Mouse (Mus musculus) thymus, postnatal 25 days (tissue): ENCODE results near the gene Mast1.

ENCODE experiments used
- DNase-seq: peaks from one replicate; pipeline ENCODE4 v3.0.0; 2022

Mast1 gene

DNA sequence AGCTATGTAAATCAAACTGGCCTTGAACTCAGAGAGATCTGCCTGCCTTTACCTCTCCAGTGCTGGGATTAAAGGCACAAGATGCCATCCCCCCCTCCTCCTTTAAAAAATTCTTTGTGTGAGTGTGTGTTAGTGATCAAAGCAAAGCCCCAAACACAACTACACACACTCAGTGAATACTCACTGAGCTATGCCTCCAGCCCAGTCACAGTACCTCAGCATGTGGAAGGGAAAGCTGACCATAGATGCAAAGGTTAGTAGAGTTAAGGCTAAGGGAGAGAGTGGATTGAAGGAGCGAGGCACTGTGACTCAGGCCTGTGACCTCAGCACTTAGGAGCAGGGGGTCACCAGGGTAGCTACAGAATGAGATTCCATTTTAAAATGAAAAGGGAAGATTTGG is 35.9 kb upstream of the Mast1 start:
- no peak for DNase-seq

DNA sequence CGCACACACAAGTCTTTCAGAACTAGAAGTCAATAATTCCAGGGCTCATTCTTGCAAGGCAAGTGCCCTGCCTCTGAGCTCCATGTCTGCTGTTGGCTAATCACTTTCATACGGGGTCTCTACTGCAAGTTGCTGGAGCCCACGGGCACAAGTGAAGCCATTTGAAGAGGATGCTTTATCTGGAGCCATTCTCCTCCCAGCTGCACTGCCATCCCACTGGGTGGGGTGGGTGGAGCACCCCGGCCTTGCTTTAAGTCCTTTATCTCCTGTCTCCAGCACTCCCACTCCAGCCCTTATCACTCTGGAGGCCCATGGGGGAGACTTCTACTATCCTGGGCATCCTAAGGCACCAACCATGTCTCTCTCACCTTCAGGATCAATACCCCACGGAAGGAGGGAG is 33.8 kb upstream of the Mast1 start:
- no peak for DNase-seq

DNA sequence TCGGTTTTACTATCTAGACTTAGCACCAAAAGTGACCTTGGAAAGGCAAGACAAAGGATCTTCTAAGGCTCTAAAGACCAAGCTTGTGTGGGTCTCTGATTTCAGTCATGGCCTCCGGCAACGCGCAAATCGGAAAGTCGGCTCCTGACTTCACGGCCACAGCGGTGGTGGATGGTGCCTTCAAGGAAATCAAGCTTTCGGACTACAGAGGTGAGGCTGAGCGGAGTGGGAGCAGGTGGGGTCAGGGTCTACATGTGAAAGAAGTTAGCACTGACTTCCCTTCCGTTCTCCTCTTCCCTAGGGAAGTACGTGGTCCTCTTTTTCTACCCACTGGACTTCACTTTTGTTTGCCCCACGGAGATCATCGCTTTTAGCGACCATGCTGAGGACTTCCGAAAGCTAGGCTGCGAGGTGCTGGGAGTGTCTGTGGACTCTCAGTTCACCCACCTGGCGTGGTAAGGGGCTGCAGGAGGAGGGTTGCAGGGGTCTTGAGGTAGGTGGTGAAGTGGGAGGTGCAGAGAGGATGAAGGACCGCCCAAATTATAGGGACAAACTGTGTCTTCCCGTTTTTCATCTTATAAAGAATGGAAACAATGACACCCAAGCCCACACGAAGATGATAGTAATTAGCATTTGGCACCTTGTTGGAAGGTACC is 33.1 kb upstream of the Mast1 start:
- DNase-seq, result peak; percentile 9

DNA sequence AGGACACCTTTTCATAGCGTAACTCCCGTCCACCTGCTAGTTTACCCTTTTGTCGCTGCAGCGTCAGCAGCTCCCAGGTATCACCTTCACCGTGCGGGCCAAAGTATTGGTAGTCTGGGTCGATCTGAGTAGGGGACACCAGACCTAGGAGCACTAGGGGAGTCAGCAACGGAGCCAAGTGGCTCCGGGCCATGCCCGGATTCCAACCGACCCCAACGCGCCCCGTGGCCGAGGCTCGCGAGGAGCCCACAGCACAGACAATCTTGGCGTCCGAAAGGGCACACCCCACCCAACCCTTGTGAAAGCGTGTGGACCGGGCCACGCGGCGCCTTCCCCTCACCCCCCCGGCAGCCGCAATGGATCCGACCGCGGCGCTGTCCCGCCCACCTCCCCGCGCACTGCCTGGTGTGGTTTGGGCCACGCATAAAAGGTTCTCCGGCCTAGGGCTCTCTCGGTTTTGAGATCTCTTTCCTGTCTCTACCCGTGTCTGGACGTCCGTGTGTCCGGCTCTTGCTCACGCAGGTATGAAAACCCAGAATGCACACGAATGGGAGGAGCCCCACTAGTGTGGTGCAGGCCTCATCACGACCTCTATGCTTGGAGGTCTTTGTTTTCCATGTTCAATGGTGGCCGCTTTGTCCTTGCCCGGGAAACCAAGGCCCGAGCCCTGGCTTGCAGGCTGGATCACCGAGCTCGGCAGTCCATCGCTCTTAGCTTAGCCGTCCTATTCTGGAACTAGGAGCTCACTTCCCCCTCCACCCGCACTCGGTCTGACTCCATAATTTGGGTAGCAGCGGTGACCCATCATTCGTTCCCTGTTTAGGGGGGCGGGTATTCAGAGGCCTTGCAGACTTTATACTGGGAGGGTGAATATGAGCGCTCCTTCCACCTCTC is 32.3 kb upstream of the Mast1 start, which contains the start of the genes Gm49661, Prdx2 and Rnaseh2a:
TSS of gene Gm49661 (minus strand) at position 193 of the 894 bp plus-strand sequence.
TSS of gene Prdx2 (plus strand) at position 347 of the 894 bp plus-strand sequence.
TSS of gene Rnaseh2a (minus strand) at position 527 of the 894 bp plus-strand sequence.
- DNase-seq, result peak; percentile 72

DNA sequence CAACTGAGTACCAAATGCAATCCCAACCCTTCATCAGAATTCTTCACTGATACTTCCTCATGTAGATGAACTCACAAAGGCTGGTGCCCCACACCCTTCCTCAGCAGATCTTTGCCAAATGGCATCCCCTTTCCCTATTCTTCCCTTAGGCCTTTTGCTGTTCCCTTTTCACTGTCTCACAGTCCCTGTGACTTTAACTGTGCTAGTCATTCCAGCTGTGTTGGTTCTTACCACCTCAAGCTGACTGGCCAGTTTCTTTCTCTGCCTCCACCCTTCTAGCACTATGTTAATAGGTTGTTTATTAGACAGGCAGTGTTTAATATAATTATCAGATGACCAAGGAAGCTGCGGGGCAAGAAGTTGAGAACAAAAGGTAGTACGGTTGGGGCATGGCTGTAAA is 31.5 kb upstream of the Mast1 start:
- no peak for DNase-seq

DNA sequence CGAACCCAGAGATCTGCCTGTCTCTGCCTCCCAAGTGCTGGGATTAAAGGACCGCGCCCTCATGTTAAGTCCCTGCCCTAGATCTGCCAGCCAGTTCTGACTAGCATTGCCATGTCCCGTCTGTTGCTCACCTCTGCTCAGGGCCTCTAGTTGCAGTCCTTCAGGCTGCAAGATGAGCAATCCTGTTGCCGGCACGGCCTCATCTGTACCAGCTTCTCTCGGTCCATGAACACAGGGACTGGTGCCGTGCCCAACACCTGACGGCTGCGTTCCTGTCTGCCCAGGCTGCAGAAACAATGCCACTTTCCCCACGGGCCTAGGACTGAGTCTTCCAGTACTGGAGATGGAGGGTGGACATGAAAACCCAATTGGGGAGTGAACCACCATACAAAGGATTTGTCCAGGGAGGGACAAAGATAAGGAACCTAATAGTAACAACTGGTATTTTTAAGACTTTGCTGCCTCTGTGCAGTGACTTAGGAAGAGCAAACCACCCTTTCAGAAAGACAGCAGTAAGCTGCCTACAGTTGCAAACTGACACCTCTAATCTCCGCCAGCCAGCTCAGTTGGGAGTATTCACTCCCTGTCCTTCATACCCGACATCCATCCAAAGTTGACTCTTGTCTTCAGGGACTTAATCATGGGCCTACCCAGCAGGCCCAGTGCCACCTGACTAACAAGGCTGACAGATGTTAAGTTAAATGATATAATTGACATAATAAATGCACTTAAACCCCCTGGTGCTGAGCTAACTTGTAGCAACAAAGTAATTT is 30.6 kb upstream of the Mast1 start:
- DNase-seq, result no peak

DNA sequence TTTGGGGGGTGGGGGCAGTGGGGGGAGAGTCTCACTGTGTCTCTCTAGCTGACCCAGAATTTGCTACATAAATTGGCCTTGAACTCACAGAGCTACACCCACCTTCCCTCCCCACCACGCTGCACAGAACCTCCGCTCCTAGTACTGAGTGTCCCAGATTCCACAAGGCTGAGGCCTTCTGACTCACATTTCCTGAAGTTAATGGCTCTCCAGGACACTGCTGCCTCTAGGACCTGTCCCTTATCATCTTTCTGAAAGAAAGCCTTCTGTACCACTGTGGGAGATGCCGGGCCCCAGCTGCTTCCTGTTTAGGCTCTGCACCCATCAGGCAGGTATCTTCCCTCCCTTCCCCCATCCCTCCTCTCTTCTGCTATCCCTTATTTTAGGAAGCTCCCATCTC is 29.4 kb upstream of the Mast1 start:
- peak; percentile 42 for DNase-seq

DNA sequence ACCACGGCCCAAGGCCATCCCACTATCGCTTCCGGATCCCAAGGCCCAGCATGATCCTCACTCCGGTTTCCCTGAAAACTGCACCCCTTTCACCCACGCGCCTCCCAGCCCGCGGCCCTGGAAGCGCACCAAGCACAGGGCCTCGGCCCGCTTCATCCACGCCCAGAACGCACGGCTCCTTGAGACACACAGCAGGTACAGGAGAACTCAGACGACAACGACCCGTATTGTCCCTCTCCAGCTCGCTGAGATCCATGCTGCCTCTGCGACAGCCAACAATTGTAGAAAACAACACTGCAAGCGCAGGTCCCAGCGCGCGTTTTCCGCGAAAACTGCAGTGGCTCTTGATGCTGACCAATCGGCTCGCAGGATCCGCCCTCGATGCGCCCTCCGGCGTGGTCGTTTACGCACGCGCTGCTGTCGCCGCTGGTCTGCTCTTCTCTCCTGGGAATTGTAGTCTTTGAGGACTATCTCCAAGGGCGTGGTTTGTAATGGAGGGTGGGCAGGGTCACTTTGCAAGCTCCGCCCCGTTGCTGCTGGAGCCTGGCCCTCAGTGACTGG is 28.7 kb upstream of the Mast1 start:
- peak; percentile 87 for DNase-seq

DNA sequence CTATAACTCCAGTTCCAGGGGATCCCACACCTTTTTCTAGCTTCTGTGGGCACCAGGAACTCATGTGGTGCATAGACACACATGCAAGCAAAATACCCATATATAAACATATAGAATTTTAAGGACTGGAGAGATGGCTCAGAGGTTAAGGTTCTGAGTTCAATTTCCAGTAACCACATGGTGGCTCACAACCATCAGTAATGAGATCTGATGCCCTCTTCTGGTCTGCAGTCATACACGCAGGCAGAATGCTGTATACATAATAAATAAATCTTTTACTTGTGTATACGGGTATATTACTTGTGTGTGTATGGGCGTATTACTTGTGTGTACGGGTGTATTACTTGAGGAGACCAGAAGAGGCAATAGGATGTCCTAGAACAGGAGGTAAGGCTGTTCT is 26.8 kb upstream of the Mast1 start:
- DNase-seq, result no peak

DNA sequence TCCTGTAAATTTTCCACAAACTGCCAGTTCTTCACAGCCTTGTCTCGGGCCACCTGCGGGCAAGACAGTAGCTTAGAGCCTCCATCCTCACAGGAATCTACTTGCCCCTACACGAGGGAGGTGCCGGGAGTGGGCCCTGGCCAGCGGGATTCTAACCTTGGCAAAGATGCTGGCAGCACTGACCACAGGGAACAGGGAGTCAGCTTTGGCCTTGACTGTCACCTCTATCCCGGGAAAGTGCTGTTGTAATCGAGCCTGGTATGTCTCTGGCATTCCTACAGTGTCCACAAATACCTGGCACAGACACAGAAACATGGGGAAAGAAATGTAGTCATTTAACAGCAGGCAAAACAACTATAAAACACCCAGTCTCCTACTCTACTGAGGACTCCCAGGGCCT is 22.7 kb upstream of the Mast1 start:
- no peak for DNase-seq

DNA sequence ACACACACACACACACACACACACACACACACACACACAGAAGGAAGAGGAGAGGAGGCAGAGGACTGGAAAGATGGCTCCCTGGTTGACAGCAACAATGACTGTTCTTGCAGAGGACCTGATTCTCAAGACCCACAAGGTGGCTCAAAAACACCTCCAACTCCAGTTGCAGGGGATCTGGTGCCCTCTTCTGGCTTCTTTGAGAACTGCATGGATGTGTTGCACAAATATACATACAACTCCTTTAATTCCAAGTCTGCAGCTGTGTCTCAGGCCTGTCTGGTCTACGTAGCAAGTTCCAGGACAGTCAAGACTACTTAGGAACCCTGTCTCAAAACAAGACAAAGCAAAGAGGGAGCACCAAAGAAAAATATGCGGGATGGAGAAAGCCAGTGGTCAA is 19.6 kb upstream of the Mast1 start:
- peak; percentile 76 for DNase-seq

DNA sequence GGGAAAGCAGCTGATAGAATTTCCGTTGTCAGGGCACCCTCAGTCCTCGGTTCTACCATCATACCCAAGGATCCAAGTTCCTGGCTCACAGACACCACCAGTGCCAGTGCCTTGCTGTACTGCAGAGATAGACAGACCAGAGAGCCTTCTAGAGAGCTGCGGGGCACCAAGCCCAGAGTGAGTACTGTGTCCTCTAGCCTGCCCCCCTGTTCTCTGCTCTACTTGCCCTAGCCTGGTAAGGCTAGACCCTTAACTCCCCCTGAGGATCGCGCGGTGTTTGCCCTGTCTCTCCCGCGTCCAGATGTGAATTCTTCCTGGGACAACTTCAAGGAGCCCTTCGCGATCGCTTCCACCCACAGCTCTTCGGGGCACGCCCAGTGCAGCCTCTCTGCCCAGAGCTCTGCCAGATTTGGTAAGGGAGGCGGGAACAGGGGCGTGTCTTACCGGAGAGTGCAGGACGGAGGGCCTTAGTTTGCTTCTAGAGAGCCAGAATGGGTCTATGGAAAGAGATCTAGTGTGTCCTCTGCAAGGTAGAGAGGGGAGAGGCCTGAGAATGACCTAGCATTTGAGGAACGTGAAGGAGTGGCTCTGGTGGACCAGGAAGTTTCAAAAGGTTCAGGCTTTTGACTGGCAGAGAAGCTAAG is 15.6 kb upstream of the Mast1 start:
- no peak for DNase-seq

DNA sequence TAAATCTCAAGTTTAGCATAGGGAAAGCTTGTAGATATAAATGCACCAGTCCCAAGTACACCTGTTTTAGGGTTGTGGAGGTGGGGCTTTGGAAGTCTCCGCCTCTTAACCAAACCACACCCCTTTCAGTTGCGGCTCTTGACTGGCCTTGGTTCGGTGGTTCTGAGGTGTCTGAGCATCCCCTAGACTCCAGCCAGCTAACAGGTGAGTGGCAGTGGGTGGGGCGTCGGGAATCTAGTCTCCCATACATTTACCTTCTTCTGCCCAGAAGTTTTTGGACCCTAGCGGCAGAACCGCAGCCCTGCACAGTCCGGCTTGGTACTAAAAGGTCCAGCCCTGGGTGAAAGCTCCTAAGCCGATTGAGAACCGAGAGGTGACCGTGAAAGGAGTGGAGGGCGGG is 12.6 kb upstream of the Mast1 start:
- DNase-seq, result no peak

DNA sequence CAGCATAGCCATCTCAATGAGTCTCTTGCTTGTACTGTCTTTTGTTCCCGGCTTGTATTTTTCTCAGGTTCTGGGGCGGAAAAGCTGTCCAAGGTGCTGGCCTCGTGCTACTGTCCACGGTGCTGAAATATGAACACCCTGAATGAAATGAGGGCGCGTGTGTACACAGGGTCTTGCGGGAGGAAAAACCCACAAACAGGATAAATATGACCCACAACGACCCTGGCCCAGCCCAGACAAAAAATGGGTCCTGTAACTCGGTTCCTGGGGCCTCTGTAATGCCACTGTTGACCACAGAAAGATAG is 10.0 kb upstream of the Mast1 start:
- peak; percentile 37 for DNase-seq

DNA sequence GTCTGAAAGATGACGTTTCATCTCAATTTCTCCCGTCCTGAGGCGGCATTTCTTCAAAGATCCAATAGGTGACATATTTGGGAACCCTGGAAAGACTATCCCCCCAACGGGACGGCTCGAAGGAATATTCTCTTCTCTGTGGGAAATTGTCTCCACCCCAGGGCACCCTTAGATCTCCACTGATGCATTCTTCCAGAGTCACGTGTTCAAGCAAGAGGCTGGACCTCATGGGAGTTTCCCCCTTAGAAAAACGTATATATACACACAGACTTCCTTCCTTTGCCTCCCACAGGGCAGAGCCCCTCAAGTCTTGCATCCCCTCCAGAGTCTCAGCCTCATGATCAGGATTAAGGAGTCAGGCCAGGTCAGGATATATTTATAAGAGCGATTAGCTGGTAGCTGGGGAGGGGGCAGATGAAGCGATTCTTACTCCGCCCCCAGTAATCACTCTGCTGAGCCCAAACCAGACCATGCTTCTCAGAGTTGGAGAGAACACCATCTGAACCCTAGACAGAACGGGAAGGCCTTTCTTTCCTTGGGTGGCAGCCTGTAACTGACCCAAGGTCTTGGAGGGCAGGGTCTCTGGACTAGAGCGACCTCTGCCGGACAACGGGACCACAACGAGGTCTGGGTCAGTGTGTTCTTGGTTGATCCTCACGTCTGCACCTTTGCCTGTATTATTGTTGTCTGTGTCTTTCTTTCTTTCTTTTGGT is 9.5 kb upstream of the Mast1 start, which contains the start of gene Rtbdn:
TSS of gene Rtbdn (plus strand) at position 464 of the 713 bp plus-strand sequence.
- no peak for DNase-seq

DNA sequence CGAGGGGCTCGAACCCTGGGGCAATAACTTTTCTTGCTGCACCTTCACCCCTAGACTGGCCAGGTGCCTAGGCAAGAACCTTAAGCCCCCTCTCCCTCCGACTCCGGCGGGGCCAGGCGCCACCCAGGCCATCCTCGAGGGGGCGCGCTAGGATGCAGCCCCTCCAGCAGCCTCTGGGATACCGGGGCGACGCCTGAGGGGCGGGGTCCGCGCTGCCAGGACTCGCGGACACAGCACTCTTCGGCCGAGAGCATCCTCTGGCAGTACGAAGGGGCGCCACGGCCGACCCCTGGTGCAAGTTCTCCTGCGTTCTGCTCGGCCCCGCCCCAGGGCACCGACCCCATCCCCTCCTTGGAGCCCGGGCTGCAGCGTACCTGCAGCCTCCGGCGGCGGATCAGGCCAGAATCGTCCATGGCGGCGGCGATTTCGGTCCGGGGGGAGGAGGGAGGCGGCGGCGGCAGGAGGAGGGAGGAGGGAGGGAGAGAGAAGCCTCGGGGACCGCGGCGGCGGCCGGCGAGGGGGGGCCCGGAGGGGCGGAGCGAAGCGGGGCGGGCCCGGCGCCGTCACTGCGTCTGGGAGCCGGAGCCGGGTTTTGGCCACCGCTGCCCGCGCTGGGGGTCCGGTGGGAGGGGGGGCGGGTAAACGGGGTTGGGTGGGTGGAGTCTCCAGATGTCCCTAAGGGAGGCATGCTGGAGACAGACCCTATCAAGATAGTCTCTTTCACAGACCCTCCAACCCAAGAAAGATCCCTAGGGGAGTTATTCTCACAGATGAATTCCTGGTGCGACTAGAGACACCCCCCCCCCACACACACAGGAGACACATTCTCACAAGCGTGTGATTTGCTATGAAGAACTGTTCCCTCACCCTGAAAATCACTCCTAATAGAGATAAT is 8.7 kb upstream of the Mast1 start:
- DNase-seq, result peak; percentile 18

DNA sequence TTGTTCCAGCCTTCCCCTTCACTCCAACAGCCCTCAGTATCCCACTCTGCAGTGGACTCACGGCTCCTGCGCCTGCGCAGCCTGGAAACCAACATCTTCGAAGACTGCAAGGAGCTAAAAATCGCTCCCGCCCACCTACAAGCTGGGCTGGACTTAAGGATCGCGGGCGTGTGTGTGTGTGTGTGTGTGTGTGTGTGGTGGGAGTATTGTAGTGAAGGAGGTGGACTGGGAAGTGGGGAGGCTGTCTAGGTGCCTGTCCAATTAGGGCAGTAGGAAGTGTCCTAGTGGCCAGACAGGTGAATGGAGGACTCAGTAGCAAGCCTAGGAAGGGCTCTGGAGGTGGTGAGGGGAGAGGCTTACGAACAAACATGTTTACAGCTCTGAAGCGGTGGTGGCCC is 8.1 kb upstream of the Mast1 start:
- DNase-seq, result no peak

DNA sequence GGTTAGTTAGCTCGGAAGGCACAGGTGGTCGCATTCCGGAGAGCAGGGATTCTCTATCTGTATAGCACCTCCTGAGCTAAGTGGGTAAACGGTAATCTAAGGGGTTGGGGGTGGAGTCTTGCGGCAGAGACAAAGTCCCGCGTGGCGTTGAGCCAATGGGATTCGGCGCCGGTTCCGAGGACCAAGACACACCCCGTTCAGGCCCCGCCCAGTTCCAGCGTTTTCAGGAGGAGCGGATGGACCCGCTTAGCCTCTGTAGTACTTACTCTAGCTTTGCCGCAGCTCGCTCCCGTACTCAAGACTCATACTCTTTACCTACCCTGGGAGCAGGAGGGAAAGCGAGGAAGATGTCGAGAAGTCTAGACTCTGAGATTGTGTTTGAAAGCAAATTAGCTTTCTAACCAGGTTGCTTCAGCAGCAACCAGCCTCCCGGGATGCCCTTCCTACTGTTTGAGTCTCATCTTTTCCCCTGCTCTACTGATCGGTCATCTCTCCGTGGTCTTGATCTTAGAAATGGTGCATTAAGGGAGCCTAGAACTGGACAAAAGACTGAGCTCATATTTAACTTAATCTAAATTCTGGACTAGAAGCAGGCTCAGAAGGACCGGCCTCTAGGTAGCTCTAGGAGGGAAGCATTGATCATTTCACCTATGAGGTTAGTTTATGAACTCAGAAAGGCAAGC is 7.5 kb upstream of the Mast1 start:
- DNase-seq, result peak; percentile 54

DNA sequence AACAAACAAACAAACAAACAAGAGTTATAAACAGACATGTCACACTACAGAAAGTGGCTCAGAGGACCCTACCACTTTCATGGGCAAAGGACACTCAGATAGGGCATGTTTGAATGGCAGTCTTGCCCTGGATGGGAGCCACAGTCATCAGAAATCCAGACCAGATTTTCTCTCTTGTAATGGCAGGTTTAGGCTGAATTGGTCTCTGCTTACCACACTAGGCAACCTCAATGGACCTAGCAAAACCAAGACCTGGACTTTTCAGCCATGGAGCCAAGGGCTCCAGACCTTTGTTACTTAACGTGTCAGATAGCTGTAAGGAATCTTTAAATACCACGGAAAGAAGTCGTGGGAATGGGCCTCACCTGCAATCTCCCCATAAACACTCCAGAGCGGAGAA is 6.5 kb upstream of the Mast1 start:
- no peak for DNase-seq
